Mouse (Mus musculus): ENCODE measurements at regions not wholly inside any gene's neighbourhood (a gene's known extent, or its start where the extent isn't known, plus 50 kb on each side); places are given as distances from the start of the nearest gene placed in this dataset.
"Not testable (repeated sequence)": the region's sequence is repeated elsewhere in the genome, so short reads cannot be mapped to it uniquely, and the experiment has no call there.

DNA sequence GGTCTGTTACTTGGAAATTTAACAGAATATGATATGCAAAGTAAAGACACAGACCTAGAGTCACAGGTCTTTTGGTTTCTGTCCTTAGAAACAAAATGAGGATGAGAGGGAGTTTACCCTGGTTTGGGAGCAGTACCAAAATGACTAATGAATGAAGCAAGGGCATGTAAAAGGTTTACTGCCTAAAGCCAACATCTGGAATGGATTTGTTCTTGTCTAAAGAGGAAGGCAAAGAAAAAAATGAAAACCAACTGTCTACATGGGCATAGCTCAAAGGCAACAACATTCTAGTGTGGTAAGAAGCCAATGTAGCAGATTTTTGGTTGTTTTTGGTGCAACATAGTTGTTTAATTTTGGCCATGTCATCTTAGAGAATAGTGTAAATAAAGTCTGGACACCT, 203.5 kb upstream of the Diaph2 start:
- H3K27ac ChIP-seq: no peak overlapping the region
- no peak for TF ChIP-seq CTCF (IDR thresholded peaks at IDR 0.05)
- DNase-seq (ENCODE audit: extremely low spot score in 1 of 2, low spot score in 2 of 2): no peak
- intact Hi-C loops (cut with DNase I): no loop called here
- no peak overlapping the region for H3K4me3 ChIP-seq

DNA sequence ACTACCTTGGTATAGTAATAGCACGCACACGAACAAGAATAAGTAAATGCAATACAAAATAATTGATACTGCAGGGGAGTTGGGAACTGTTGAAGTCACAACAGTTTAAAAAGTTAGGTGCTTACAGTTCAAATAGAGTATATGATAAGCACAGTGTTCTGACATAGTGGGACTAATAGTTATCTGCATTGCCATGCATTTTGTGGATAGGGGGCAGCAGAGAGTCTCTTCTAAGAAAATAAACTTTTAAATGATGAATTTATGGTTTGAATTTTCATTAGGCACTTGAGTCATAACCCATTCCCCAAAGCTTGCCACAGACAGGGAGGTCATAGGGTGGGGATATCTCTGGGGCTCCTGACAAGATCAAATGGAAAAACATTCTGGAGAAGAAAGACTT, 201.9 kb upstream of the Diaph2 start:
- peak; percentile 41 for TF ChIP-seq CTCF (IDR thresholded peaks at IDR 0.05)
- DNase-seq (ENCODE audit: extremely low spot score in 1 of 2, low spot score in 2 of 2): no peak
- no peak overlapping the region for H3K27ac ChIP-seq
- no peak overlapping the region for H3K4me3 ChIP-seq
- intact Hi-C loops (cut with DNase I): no loop called here

DNA sequence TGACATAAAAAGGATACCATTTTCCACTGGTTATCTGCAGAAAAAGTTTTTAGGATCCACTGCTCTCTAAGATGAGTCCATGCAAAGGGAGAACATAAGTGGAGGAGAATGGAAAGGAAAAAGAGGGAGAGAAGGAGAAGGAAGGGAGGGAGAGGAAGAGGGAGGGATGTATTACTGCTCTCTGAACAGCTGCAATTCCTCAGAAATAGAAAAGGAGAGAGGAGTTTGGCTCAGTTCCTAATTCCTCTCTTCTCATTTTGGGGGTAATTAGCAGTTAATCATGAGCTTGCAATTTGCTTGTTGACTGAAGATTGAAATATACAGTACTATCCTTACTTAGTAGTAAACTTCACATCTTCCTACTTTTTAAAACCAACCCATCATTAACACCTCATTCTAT, 193.5 kb upstream of the Diaph2 start:
- Histone ChIP-seq H3K27ac (no peak overlapping the region), H3K4me3 (no peak overlapping the region)
- intact Hi-C loops (cut with DNase I): no loop called here
- TF ChIP-seq CTCF (IDR thresholded peaks at IDR 0.05): no peak
- no peak for DNase-seq (ENCODE audit: extremely low spot score in 1 of 2, low spot score in 2 of 2)

GRCm38 (mm10) chrX:129599491-129599890, 150.1 kb upstream of the Diaph2 start:
- H3K27ac ChIP-seq: no peak overlapping the region
- TF ChIP-seq CTCF (IDR thresholded peaks at IDR 0.05): no peak
- intact Hi-C loops (cut with DNase I): no loop called here
- DNase-seq (ENCODE audit: extremely low spot score in 1 of 2, low spot score in 2 of 2): no peak
- H3K4me3 ChIP-seq: no peak overlapping the region

- Histone ChIP-seq H3K4me3 (no peak overlapping the region), H3K27ac (no peak overlapping the region)
- intact Hi-C loops (cut with DNase I): no loop called here
- DNase-seq (ENCODE audit: extremely low spot score in 1 of 2, low spot score in 2 of 2): no peak
- no peak for TF ChIP-seq CTCF (IDR thresholded peaks at IDR 0.05)
These were observed 141.7 kb upstream of the Diaph2 start for GRCm38 (mm10) chrX:129607842-129608241.

DNA sequence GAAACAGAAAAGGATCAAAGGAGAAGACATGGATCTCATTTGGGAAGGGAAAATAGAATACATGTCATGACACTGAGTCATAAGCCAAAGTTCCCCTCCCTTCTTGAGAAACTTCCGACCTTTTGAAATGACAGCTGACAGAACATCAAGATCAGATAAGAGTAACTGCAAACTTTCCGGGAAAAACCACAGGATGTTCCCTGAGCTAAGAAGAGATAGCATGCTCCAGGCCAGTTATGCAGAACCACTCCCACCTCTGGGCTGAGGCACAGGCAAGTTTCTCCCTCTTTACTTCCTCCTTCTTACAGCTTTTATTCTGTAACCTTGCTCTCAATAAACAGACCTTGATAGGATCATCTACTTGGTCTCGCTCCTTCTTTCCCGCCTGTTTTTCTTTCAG, 138.0 kb upstream of the Diaph2 start:
- H3K27ac ChIP-seq; intact Hi-C loops (cut with DNase I); H3K4me3 ChIP-seq; DNase-seq (ENCODE audit: extremely low spot score in 1 of 2, low spot score in 2 of 2): not testable (repeated sequence)

DNA sequence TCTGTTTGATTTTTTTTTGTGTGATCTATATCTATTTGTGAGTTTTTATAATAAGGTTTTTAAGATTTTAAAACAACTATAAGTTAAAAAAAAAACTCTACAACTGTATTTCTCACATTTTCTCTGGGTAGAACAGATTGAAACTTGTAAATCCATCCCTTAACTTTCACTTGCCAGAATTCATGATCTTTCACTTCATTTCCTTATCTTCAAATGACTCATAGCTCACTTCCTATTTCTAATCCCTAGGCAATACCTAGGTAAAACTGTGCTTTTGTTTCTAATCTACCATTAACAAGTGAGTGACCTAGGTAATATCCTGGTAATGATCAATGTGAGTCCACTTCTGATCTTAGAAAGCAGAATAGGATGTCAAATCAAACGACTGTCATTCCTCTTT, 112.5 kb upstream of the Diaph2 start:
- intact Hi-C loops (cut with DNase I): no loop called here
- no peak for DNase-seq (ENCODE audit: extremely low spot score in 1 of 2, low spot score in 2 of 2)
- no peak for TF ChIP-seq CTCF (IDR thresholded peaks at IDR 0.05)
- Histone ChIP-seq H3K27ac (no peak overlapping the region), H3K4me3 (no peak overlapping the region)

GRCm38 (mm10) chrX:129645106-129645505, 104.4 kb upstream of the Diaph2 start:
- Histone ChIP-seq H3K27ac (no peak overlapping the region), H3K4me3 (no peak overlapping the region)
- DNase-seq (ENCODE audit: extremely low spot score in 1 of 2, low spot score in 2 of 2): no peak
- no peak for TF ChIP-seq CTCF (IDR thresholded peaks at IDR 0.05)
- intact Hi-C loops (cut with DNase I): no loop called here

GRCm38 (mm10) chrX:129656906-129657305, 92.6 kb upstream of the Diaph2 start:
- Histone ChIP-seq H3K4me3 (no peak overlapping the region), H3K27ac (no peak overlapping the region)
- no peak for DNase-seq (ENCODE audit: extremely low spot score in 1 of 2, low spot score in 2 of 2)
- no peak for TF ChIP-seq CTCF (IDR thresholded peaks at IDR 0.05)
- intact Hi-C loops (cut with DNase I): no loop called here

DNA sequence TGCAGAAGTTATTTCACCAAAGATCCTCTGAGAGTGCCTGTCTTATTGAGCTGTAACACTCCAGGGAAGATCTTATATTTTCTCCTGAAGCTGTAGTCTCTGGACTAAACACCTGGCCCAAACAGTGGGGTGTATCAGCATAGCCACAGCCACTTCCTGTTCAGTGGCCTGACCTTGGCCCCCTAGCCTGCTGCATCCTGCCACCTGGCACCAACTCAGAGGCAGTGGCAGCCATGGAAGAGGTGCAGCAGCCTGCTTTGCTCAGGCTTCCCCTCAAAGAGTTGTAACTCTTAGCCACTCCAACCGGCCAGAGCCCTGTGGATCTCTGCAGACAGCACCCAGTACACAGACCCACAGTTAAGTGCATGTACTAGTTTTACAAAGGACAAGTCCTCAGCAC, 58.9 kb upstream of the Diaph2 start:
- no peak overlapping the region for H3K27ac ChIP-seq
- DNase-seq (ENCODE audit: extremely low spot score in 1 of 2, low spot score in 2 of 2): no peak
- no peak overlapping the region for H3K4me3 ChIP-seq
- no peak for TF ChIP-seq CTCF (IDR thresholded peaks at IDR 0.05)
- intact Hi-C loops (cut with DNase I): no loop called here
